Mouse (Mus musculus) spleen, adult 2 months (tissue): ENCODE results near the gene Ganc. TPM values are rescaled to one million over a fixed set of nuclear protein-coding genes. Genes with fewer than 3 reads are reported as not detected.

Experiments used
- DNase-seq, 2 experiments: peaks; one replicate each; pipeline versions ENCODE4 v3.0.0 to v3.0.0-alpha.2; 2012 to 2021; ENCODE audit warnings: low spot score in 2 of 2, low read depth in 1 of 2
- H3K27ac ChIP-seq: fragments of 200-500 bp; 2 replicates; pipeline ENCODE4 v1.5.1; 2012; ENCODE audit warnings: low read length, inconsistent platforms; ENCODE audit not compliant: insufficient read depth
- H3K27me3 ChIP-seq: fragments of 200-500 bp; 2 replicates; pipeline ENCODE4 v1.6.1; 2012; ENCODE audit warnings: mild to moderate bottlenecking, moderate library complexity, low read length, inconsistent platforms; ENCODE audit not compliant: control insufficient read depth, insufficient read depth
- H3K36me3 ChIP-seq: fragments of 200-500 bp; 2 replicates; pipeline ENCODE4 v1.6.1; 2012; ENCODE audit warnings: mild to moderate bottlenecking, low read length, inconsistent platforms; ENCODE audit not compliant: control insufficient read depth, insufficient read depth
- H3K4me1 ChIP-seq: fragments of 200-500 bp; 2 replicates; pipeline ENCODE4 v1.6.1; 2011; ENCODE audit warnings: inconsistent platforms; ENCODE audit not compliant: control insufficient read depth, insufficient read depth, insufficient read length
- H3K4me3 ChIP-seq: fragments of 200-500 bp; 2 replicates; pipeline ENCODE4 v1.5.1; 2011; ENCODE audit warnings: mild to moderate bottlenecking, inconsistent platforms; ENCODE audit not compliant: insufficient read depth, insufficient read length; ENCODE audit errors: extremely low read depth
- CTCF ChIP-seq: fragments of 200-500 bp; IDR thresholded peaks from 2 replicates; pipeline ENCODE4 v1.5.1; 2011; ENCODE audit warnings: mild to moderate bottlenecking, inconsistent platforms; ENCODE audit not compliant: insufficient read depth, insufficient read length, insufficient replicate concordance; ENCODE audit errors: extremely low read depth
- POLR2A ChIP-seq: fragments of 200-500 bp; IDR thresholded peaks from 2 replicates; pipeline ENCODE4 v1.6.1; 2011; ENCODE audit warnings: low read depth, low read length, inconsistent platforms
- WGBS: fragments of 180-500 bp; shearing (Covaris S2); methylation state at CpG from one replicate; pipeline ENCODE4 v1.1.7; 2018; 5-methylcytosine and 5-hydroxymethylcytosine counted together
- polyA plus RNA-seq: library from polyadenylated mRNA; depleted of rRNA; stranded (reverse); fragments of >200 nt; gene quantifications from 2 replicates; pipeline ENCODE4 v1.2.3, GENCODE M21; 2012

The Ganc gene
- polyA plus RNA-seq, 1 experiment, result 9.6 TPM

- Histone ChIP-seq H3K36me3 (no peaks in the 10 kb centered on the region), H3K4me3 (no peak overlapping the region), H3K27ac (no peak overlapping the region), H3K27me3 (no peaks in the 10 kb centered on the region), H3K4me1 (no peaks in the 10 kb centered on the region)
- DNase-seq, result no peak
- TF ChIP-seq CTCF (no peak), POLR2A (no peak)
- WGBS, result 73% methylated on average over 4 of the region's 4 CpGs
Observed at GRCm38 (mm10) chr2:120470856-120471255, 67.2 kb downstream of the Ganc start.

GRCm38 (mm10) chr2:120476277-120477087 lies 72.8 kb downstream of the Ganc start:
- no peaks in the 10 kb centered on the region for H3K4me1 ChIP-seq
- WGBS, result 93% methylated on average over 13 of the region's 13 CpGs
- TF ChIP-seq POLR2A, result no peak
- no peak for TF ChIP-seq CTCF

GRCm38 (mm10) chr2:120478600-120478999 lies 74.9 kb downstream of the Ganc start:
- DNase-seq, result peak; percentile 50 to 72

More at GRCm38 (mm10) chr2:120476277-120477087, 72.8 kb downstream of the Ganc start:
- H3K36me3 ChIP-seq, result no peaks in the 10 kb centered on the region
- H3K27me3 ChIP-seq, result no peaks in the 10 kb centered on the region
- no peak overlapping the region for H3K27ac ChIP-seq
- DNase-seq, result no peak
- H3K4me3 ChIP-seq, result no peak overlapping the region

DNA sequence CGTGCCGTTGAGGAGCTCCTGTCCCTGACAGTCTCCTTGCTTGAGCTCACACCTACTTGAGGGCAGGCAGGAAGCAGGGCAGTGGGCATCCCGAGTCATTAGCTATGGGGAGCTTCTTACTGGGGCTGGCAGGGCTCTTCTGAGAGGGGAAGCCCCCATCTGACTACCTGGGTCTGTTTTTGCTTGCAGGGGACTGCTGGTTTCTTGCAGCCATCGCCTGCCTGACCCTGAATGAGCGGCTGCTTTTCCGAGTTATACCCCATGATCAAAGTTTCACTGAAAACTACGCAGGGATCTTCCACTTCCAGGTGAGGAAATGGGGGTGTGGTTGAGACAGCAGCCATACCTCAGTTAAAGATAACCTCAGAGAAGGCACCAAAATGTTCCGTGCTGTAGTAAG lies 78.2 kb downstream of the Ganc start:
- TF ChIP-seq POLR2A (no peak), CTCF (no peak)
- Histone ChIP-seq H3K27ac (no peak overlapping the region), H3K27me3 (no peaks in the 10 kb centered on the region), H3K4me1 (peaks cover 3% of the 10 kb centered on the region; the same call in 1 of the 2 replicates), H3K4me3 (no peak overlapping the region), H3K36me3 (no peaks in the 10 kb centered on the region)
- DNase-seq, result no peak
- WGBS, result 72% methylated on average over 8 of the region's 8 CpGs

More at GRCm38 (mm10) chr2:120478600-120478999, 74.9 kb downstream of the Ganc start:
- no peak overlapping the region for H3K27ac ChIP-seq
- H3K36me3 ChIP-seq, result no peaks in the 10 kb centered on the region
- TF ChIP-seq CTCF (peak; percentile 66; the same call in 1 of the 2 replicates), POLR2A (no peak)
- peaks cover 3% of the 10 kb centered on the region; the same call in 1 of the 2 replicates for H3K4me1 ChIP-seq
- WGBS, result 48% methylated on average over 3 of the region's 3 CpGs
- H3K27me3 ChIP-seq, result no peaks in the 10 kb centered on the region
- H3K4me3 ChIP-seq, result no peak overlapping the region

- no peak for DNase-seq
- no peak overlapping the region for H3K27ac ChIP-seq
- no peaks in the 10 kb centered on the region for H3K36me3 ChIP-seq
- 27% methylated on average over 8 of the region's 8 CpGs for WGBS
- no peak for TF ChIP-seq CTCF
- no peak for TF ChIP-seq POLR2A
- peaks cover 3% of the 10 kb centered on the region; the same call in 1 of the 2 replicates for H3K4me1 ChIP-seq
- no peak overlapping the region for H3K4me3 ChIP-seq
- no peaks in the 10 kb centered on the region for H3K27me3 ChIP-seq
Observed at GRCm38 (mm10) chr2:120482506-120483389, 79.1 kb downstream of the Ganc start.

- H3K27me3 ChIP-seq, result no peaks in the 10 kb centered on the region
- H3K36me3 ChIP-seq, result no peaks in the 10 kb centered on the region
- peaks cover 3% of the 10 kb centered on the region; the same call in 1 of the 2 replicates for H3K4me1 ChIP-seq
- no peak for DNase-seq
- H3K4me3 ChIP-seq, result no peak overlapping the region
- TF ChIP-seq CTCF (no peak), POLR2A (no peak)
- no peak overlapping the region for H3K27ac ChIP-seq
- 78% methylated on average over 3 of the region's 3 CpGs for WGBS
Observed at GRCm38 (mm10) chr2:120484241-120484640, 80.5 kb downstream of the Ganc start.

DNA sequence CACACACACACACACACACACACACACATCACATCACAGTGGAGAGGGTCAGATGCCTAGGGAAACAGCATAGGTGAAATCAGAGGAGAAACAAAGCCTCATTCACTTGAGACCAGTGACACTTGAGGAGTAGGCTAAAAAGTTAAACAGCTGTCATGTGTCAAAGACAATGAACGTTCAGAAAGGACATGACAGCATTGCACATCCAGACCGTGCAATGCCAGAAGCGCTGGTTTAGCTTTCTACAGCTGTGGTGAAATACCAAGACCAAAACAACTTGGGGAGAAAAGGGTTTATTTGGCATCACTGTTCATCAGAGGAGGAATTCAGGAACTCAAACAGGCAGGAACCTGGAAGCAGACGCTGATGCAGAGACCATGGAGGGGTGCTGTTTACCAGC lies 89.6 kb downstream of the Ganc start:
- no peak for DNase-seq
- TF ChIP-seq POLR2A, result no peak
- no peak for TF ChIP-seq CTCF
- Histone ChIP-seq H3K36me3 (no peaks in the 10 kb centered on the region), H3K27ac (no peak overlapping the region), H3K4me3 (no peak overlapping the region), H3K27me3 (no peaks in the 10 kb centered on the region), H3K4me1 (no peaks in the 10 kb centered on the region)
- WGBS, result 67% methylated on average over 4 of the region's 4 CpGs
